Mouse (Mus musculus): ENCODE data around the gene Slco1c1. TPM values are rescaled to one million over a fixed set of nuclear protein-coding genes. Genes with fewer than 3 reads are reported as not detected.

The Slco1c1 gene
- not detected in 2 replicates for polyA plus RNA-seq (2014; fragmentation: Nextera tagmentation; extraction: Ambion mirVana)

DNA sequence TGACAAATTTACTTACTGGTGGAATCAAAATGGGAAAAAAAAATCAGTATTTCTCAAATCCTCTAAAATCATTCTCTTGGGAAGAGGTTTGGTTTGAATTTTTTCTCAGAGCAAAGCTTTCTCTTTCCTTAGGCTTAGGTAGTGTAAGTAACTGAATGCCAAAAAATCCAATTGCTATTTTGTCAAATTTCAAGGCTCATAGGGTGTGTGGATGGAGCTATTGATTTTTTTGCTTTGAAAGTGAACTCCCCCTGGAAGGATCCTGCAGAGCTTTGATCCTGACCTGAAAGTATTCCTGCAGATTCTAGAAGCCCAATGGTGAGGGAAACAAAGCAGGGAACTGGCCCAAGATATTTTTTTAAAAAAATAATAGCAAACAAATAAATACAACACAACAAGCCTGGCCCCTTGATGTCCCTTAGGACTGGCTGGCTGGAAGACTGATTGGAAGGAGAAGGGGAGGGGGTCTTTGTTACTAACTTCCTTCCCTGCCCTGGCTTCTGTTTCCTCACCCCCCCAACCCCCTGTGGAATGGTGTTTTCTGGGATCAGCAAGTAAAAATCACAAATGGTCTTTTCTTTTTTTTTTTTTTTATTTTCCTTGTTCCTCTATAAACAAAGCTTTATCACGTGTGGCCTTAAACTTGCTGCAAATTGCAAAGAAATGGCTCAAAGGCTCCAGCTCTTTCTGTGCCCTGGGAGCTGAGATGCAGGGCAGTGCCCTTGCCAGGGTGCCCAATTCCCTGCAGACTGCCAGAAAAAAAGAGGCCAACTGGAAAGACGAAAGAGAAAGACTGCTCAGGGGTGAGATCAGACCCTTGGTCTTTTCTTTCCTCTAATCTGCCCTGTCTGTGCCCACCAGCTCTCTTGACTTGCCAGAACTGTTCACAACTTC, at the start of gene Slco1c1:
Slco1c1 (plus strand) TSS at position 622 of the 894 bp plus-strand sequence.
- H3K27me3 ChIP-seq (ENCODE audit: control insufficient read depth, insufficient read depth, low read length), result no peaks in the 10 kb centered on the region
- no peak within 1 kb of the TSS for H3K9ac ChIP-seq (replicated peaks; ENCODE audit: low read depth, low read length)
- H3K4me2 ChIP-seq (replicated peaks; ENCODE audit: low read depth, low read length), result no peak within 1 kb of the TSS
- WGBS, result 51% methylated on average over 2 of the region's 2 CpGs
- no peak within 1 kb of the TSS for H3K4me3 ChIP-seq (ENCODE audit: low read depth, low read length)
- no peak for ATAC-seq (ENCODE audit: insufficient number of reproducible peaks, insufficient read depth, low FRiP score, low read depth)
- no peak within 1 kb of the TSS for H3K27ac ChIP-seq (ENCODE audit: low read length)
- no peaks in the 10 kb centered on the region for H3K9me3 ChIP-seq (ENCODE audit: control insufficient read depth, low read depth, low read length)
- no peaks in the 10 kb centered on the region for H3K36me3 ChIP-seq (ENCODE audit: control insufficient read depth, insufficient read depth, low read length)
- H3K4me1 ChIP-seq (ENCODE audit: control insufficient read depth, insufficient read depth, low read length), result no peaks in the 10 kb centered on the region

- 48% methylated on average over 3 of the region's 3 CpGs for WGBS
- no peaks in the 10 kb centered on the region for H3K36me3 ChIP-seq (ENCODE audit: control insufficient read depth, insufficient read depth, low read length)
- H3K4me2 ChIP-seq (replicated peaks; ENCODE audit: low read depth, low read length), result no peak overlapping the region
- no peak overlapping the region for H3K4me3 ChIP-seq (ENCODE audit: low read depth, low read length)
- 0 out of 2 replicates have a peak, but pooled peaks cover 4% of the 10 kb centered on the region for H3K9me3 ChIP-seq (ENCODE audit: control insufficient read depth, low read depth, low read length)
- H3K27ac ChIP-seq (ENCODE audit: low read length), result no peak overlapping the region
- no peaks in the 10 kb centered on the region for H3K27me3 ChIP-seq (ENCODE audit: control insufficient read depth, insufficient read depth, low read length)
- H3K9ac ChIP-seq (replicated peaks; ENCODE audit: low read depth, low read length), result no peak overlapping the region
- no peak for ATAC-seq (ENCODE audit: insufficient number of reproducible peaks, insufficient read depth, low FRiP score, low read depth)
- no peaks in the 10 kb centered on the region for H3K4me1 ChIP-seq (ENCODE audit: control insufficient read depth, insufficient read depth, low read length)
Measured at GRCm38 (mm10) chr6:141474696-141475095, 49.5 kb upstream of the Slco1c1 start.

DNA sequence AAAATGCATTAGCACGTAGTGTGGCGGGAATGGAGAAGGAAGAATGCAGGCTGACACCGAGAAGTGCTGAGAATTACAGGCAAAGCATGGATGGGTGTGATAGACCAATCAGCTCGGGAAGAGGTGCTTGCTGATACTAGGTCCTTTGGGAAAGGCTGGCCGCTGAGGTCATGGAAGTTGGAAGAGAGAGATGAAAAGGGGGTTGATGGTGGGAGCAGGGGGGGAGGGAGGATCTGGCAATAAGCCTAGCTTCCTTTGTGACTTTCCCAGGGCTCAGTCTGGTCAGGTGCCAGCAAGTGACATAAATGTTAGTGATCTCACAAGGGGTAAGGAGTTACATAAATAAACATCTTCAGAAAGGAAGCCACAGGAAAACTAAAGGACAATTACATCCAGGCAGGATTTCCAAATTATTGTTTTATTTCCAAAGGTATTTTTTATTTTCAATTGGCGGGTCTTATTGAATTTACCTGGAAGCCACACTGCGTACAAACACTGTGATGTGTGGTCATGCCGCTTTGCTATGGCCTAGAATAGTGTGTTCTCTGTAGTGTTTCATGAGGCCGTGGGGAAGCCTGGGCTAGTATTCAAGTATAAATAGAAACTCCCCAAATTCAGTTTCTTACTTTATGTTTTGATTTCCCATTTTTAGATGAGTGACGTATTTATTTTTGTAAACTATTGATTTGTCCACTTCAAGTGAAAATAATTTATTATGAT, 38.7 kb upstream of the Slco1c1 start:
- 61% methylated on average over 10 of the region's 10 CpGs for WGBS
- peaks cover 6% of the 10 kb centered on the region; the same call in 1 of the 2 replicates for H3K4me1 ChIP-seq (ENCODE audit: control insufficient read depth, insufficient read depth, low read length)
- H3K27ac ChIP-seq (ENCODE audit: low read length), result no peak overlapping the region
- no peak overlapping the region for H3K9ac ChIP-seq (replicated peaks; ENCODE audit: low read depth, low read length)
- no peaks in the 10 kb centered on the region for H3K27me3 ChIP-seq (ENCODE audit: control insufficient read depth, insufficient read depth, low read length)
- no peak overlapping the region for H3K4me3 ChIP-seq (ENCODE audit: low read depth, low read length)
- peak; percentile 37; the same call in 1 of the 2 replicates for ATAC-seq (ENCODE audit: insufficient number of reproducible peaks, insufficient read depth, low FRiP score, low read depth)
- H3K4me2 ChIP-seq (replicated peaks; ENCODE audit: low read depth, low read length), result no peak overlapping the region
- H3K36me3 ChIP-seq (ENCODE audit: control insufficient read depth, insufficient read depth, low read length), result no peaks in the 10 kb centered on the region
- H3K9me3 ChIP-seq (ENCODE audit: control insufficient read depth, low read depth, low read length), result no peaks in the 10 kb centered on the region

- no peak overlapping the region for H3K4me2 ChIP-seq (replicated peaks; ENCODE audit: low read depth, low read length)
- H3K4me1 ChIP-seq (ENCODE audit: control insufficient read depth, insufficient read depth, low read length), result peaks cover 6% of the 10 kb centered on the region; the same call in 1 of the 2 replicates
- no peaks in the 10 kb centered on the region for H3K27me3 ChIP-seq (ENCODE audit: control insufficient read depth, insufficient read depth, low read length)
- H3K27ac ChIP-seq (ENCODE audit: low read length), result no peak overlapping the region
- ATAC-seq (ENCODE audit: insufficient number of reproducible peaks, insufficient read depth, low FRiP score, low read depth), result 0 out of 2 replicates have a peak, but pooled peaks have one; percentile 46
- WGBS, result 76% methylated on average over 7 of the region's 7 CpGs
- H3K4me3 ChIP-seq (ENCODE audit: low read depth, low read length), result no peak overlapping the region
- no peaks in the 10 kb centered on the region for H3K9me3 ChIP-seq (ENCODE audit: control insufficient read depth, low read depth, low read length)
- H3K36me3 ChIP-seq (ENCODE audit: control insufficient read depth, insufficient read depth, low read length), result 0 out of 2 replicates have a peak, but pooled peaks cover 2% of the 10 kb centered on the region
- no peak overlapping the region for H3K9ac ChIP-seq (replicated peaks; ENCODE audit: low read depth, low read length)
Measured at GRCm38 (mm10) chr6:141487266-141487665, 36.9 kb upstream of the Slco1c1 start.

- no peak for ATAC-seq (ENCODE audit: insufficient number of reproducible peaks, insufficient read depth, low FRiP score, low read depth)
- Histone ChIP-seq H3K9ac (replicated peaks; ENCODE audit: low read depth, low read length) (no peak overlapping the region), H3K27ac (ENCODE audit: low read length) (no peak overlapping the region), H3K4me1 (ENCODE audit: control insufficient read depth, insufficient read depth, low read length) (peaks cover 6% of the 10 kb centered on the region; the same call in 1 of the 2 replicates), H3K9me3 (ENCODE audit: control insufficient read depth, low read depth, low read length) (no peaks in the 10 kb centered on the region), H3K27me3 (ENCODE audit: control insufficient read depth, insufficient read depth, low read length) (no peaks in the 10 kb centered on the region), H3K4me3 (ENCODE audit: low read depth, low read length) (no peak overlapping the region), H3K36me3 (ENCODE audit: control insufficient read depth, insufficient read depth, low read length) (0 out of 2 replicates have a peak, but pooled peaks cover 2% of the 10 kb centered on the region), H3K4me2 (replicated peaks; ENCODE audit: low read depth, low read length) (no peak overlapping the region)
- 21% methylated on average over 11 of the region's 11 CpGs for WGBS
Measured at GRCm38 (mm10) chr6:141488619-141489018, 35.5 kb upstream of the Slco1c1 start.

- no peak overlapping the region for H3K9ac ChIP-seq (replicated peaks; ENCODE audit: low read depth, low read length)
- WGBS, result 87% methylated on average over 4 of the region's 4 CpGs
Measured at GRCm38 (mm10) chr6:141494909-141495308, 29.3 kb upstream of the Slco1c1 start.

DNA sequence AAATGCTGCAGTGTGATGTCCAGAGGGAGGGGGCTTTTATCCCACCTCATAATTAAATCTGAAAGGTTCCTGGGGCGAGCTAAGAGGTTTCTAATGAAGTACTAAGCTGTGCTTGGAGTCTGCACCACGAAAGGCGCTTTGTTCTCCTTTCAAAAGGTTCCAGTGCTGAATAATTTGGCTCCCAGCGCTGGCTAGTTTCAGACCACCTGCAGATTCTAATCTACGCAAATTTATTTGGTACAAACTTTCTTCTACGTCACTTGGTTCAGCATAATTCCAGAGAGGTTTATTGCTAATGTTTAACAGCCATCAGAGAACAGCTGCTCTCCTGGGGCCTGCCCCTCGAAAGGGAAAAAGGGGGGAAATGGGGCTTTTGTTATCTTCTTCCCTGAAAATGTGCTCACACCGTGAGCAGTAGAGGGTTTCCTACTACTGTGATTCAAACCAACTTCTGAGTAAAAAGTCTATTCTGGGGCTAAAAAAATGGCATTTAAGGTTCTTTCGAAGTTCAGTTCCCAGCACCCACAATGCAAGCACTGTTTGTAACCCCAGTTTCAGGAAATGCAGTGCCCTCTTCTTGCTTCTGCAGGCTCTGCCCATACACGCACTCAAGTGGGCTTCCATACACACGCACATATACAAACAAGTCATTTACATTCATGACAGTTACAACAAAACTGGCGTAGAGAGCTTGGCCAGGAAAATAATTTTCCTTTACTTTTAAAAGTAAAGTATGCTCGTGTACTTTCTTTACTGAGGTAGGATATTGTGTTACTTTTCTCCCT, 28.3 kb upstream of the Slco1c1 start:
- WGBS, result 33% methylated on average over 13 of the region's 13 CpGs
- no peak for ATAC-seq (ENCODE audit: insufficient number of reproducible peaks, insufficient read depth, low FRiP score, low read depth)
- H3K4me3 ChIP-seq (ENCODE audit: low read depth, low read length), result no peak overlapping the region
- no peaks in the 10 kb centered on the region; the same call in 1 of the 2 replicates for H3K4me1 ChIP-seq (ENCODE audit: control insufficient read depth, insufficient read depth, low read length)
- H3K27me3 ChIP-seq (ENCODE audit: control insufficient read depth, insufficient read depth, low read length), result no peaks in the 10 kb centered on the region
- no peak overlapping the region for H3K4me2 ChIP-seq (replicated peaks; ENCODE audit: low read depth, low read length)
- H3K9me3 ChIP-seq (ENCODE audit: control insufficient read depth, low read depth, low read length), result no peaks in the 10 kb centered on the region
- 0 out of 2 replicates have a peak, but pooled peaks cover 2% of the 10 kb centered on the region for H3K36me3 ChIP-seq (ENCODE audit: control insufficient read depth, insufficient read depth, low read length)
- H3K9ac ChIP-seq (replicated peaks; ENCODE audit: low read depth, low read length), result no peak overlapping the region
- H3K27ac ChIP-seq (ENCODE audit: low read length), result no peak overlapping the region

More at GRCm38 (mm10) chr6:141494909-141495308, 29.3 kb upstream of the Slco1c1 start:
- Histone ChIP-seq H3K4me1 (ENCODE audit: control insufficient read depth, insufficient read depth, low read length) (no peaks in the 10 kb centered on the region; the same call in 1 of the 2 replicates), H3K4me2 (replicated peaks; ENCODE audit: low read depth, low read length) (no peak overlapping the region), H3K36me3 (ENCODE audit: control insufficient read depth, insufficient read depth, low read length) (0 out of 2 replicates have a peak, but pooled peaks cover 2% of the 10 kb centered on the region), H3K9me3 (ENCODE audit: control insufficient read depth, low read depth, low read length) (no peaks in the 10 kb centered on the region), H3K27me3 (ENCODE audit: control insufficient read depth, insufficient read depth, low read length) (no peaks in the 10 kb centered on the region), H3K4me3 (ENCODE audit: low read depth, low read length) (no peak overlapping the region), H3K27ac (ENCODE audit: low read length) (no peak overlapping the region)
- ATAC-seq (ENCODE audit: insufficient number of reproducible peaks, insufficient read depth, low FRiP score, low read depth), result no peak

DNA sequence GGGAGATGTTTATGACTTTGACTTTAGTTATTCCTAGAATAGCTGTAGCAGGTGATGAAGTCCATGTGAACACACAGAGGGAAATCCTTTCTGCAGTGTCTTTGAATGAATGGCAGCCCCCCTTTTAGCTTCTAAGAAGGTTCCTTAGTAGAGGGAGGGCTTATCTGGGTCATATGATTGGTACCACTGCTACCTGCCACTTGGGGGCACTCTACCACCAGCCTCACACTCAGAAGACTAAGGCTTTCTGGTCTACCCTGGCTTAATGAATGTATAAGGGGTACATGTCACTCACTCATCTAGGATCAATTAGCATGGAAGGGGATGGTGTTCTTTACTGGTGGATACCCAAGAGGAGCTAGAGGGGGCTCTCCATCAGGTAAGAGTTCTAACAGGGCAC, 24.7 kb upstream of the Slco1c1 start:
- Histone ChIP-seq H3K4me2 (replicated peaks; ENCODE audit: low read depth, low read length) (no peak overlapping the region), H3K9ac (replicated peaks; ENCODE audit: low read depth, low read length) (no peak overlapping the region), H3K36me3 (ENCODE audit: control insufficient read depth, insufficient read depth, low read length) (no peaks in the 10 kb centered on the region), H3K27ac (ENCODE audit: low read length) (no peak overlapping the region), H3K4me1 (ENCODE audit: control insufficient read depth, insufficient read depth, low read length) (no peaks in the 10 kb centered on the region; the same call in 1 of the 2 replicates), H3K9me3 (ENCODE audit: control insufficient read depth, low read depth, low read length) (no peaks in the 10 kb centered on the region), H3K4me3 (ENCODE audit: low read depth, low read length) (no peak overlapping the region), H3K27me3 (ENCODE audit: control insufficient read depth, insufficient read depth, low read length) (no peaks in the 10 kb centered on the region)
- ATAC-seq (ENCODE audit: insufficient number of reproducible peaks, insufficient read depth, low FRiP score, low read depth), result no peak
